Mouse (Mus musculus): ENCODE measurements around the gene Zfp30. TPM values are rescaled to one million over a fixed set of nuclear protein-coding genes. Genes with fewer than 3 reads are reported as not detected.
A peak's percentile ranks its signal among the peaks of the same experiment; 100 is the strongest.

The Zfp30 gene
- polyA plus RNA-seq (2015; fragmentation: Nextera tagmentation; extraction: Ambion mirVana) = 2.1 and 2.6 TPM in 2 replicates

GRCm38 (mm10) chr7:29783871-29784551 is at the start of gene Zfp30:
Gene Zfp30, plus strand, starts transcription at chr7:29783998.
- DNase-seq (ENCODE audit: low spot score) = peak; percentile 81

- DNase-seq (ENCODE audit: low spot score) = no peak
Measured at GRCm38 (mm10) chr7:29742258-29742657, 41.5 kb upstream of the Zfp30 start.

- no peak for DNase-seq (ENCODE audit: low spot score)
Measured at GRCm38 (mm10) chr7:29760476-29760875, 23.3 kb upstream of the Zfp30 start.

- DNase-seq (ENCODE audit: low spot score) = no peak
Measured at GRCm38 (mm10) chr7:29764702-29765101, 19.1 kb upstream of the Zfp30 start.

GRCm38 (mm10) chr7:29767058-29767686 is 16.6 kb upstream of the Zfp30 start:
- peak; percentile 84 for DNase-seq (ENCODE audit: low spot score)

- peak; percentile 92 for DNase-seq (ENCODE audit: low spot score)
Measured at GRCm38 (mm10) chr7:29768090-29768900, 15.5 kb upstream of the Zfp30 start, which contains the start of gene Zfp84. Gene Zfp84, plus strand, starts transcription at chr7:29768552.

- DNase-seq (ENCODE audit: low spot score) = no peak
Measured at GRCm38 (mm10) chr7:29768980-29769379, 14.8 kb upstream of the Zfp30 start.

GRCm38 (mm10) chr7:29773503-29773902 is 10.3 kb upstream of the Zfp30 start:
- no peak for DNase-seq (ENCODE audit: low spot score)

- DNase-seq (ENCODE audit: low spot score) = no peak
Measured at GRCm38 (mm10) chr7:29774371-29774770, 9.4 kb upstream of the Zfp30 start.

GRCm38 (mm10) chr7:29776568-29776967 is 7.2 kb upstream of the Zfp30 start:
- DNase-seq (ENCODE audit: low spot score) = no peak

- DNase-seq (ENCODE audit: low spot score) = no peak
Measured at GRCm38 (mm10) chr7:29777372-29777771, 6.4 kb upstream of the Zfp30 start.

GRCm38 (mm10) chr7:29785023-29785422 is 1.2 kb downstream of the Zfp30 start:
- DNase-seq (ENCODE audit: low spot score) = no peak

GRCm38 (mm10) chr7:29785888-29786287 is 2.1 kb downstream of the Zfp30 start:
- no peak for DNase-seq (ENCODE audit: low spot score)

- DNase-seq (ENCODE audit: low spot score) = no peak
Measured at GRCm38 (mm10) chr7:29792906-29793305, 9.1 kb downstream of the Zfp30 start.

GRCm38 (mm10) chr7:29807046-29807445 is 23.2 kb downstream of the Zfp30 start:
- DNase-seq (ENCODE audit: low spot score) = no peak

GRCm38 (mm10) chr7:29812244-29812643 is 28.4 kb downstream of the Zfp30 start:
- DNase-seq (ENCODE audit: low spot score) = no peak

- no peak for DNase-seq (ENCODE audit: low spot score)
Measured at GRCm38 (mm10) chr7:29814381-29814780, 30.6 kb downstream of the Zfp30 start.

GRCm38 (mm10) chr7:29815061-29815784 is 31.4 kb downstream of the Zfp30 start:
- DNase-seq (ENCODE audit: low spot score) = peak; percentile 16

- DNase-seq (ENCODE audit: low spot score) = peak; percentile 91
Measured at GRCm38 (mm10) chr7:29815910-29816429, 32.2 kb downstream of the Zfp30 start, which contains the start of gene Zfp790. Gene Zfp790, plus strand, starts transcription at chr7:29816114.

GRCm38 (mm10) chr7:29818619-29819254 is 34.9 kb downstream of the Zfp30 start:
- peak; percentile 88 for DNase-seq (ENCODE audit: low spot score)
